Mouse (Mus musculus) embryonic fibroblast, embryonic 13.5 days (primary cell): ENCODE results near the gene Olfr1129.

Source experiments
- CTCF ChIP-seq: IDR thresholded peaks from 2 replicates; pipeline ENCODE4 v1.5.1; 2011; ENCODE audit warnings: mild to moderate bottlenecking, control low read depth, low read length, moderate library complexity, borderline replicate concordance; ENCODE audit not compliant: insufficient read depth
- POLR2A ChIP-seq: IDR thresholded peaks from 2 replicates; pipeline ENCODE4 v1.6.1; 2011; ENCODE audit warnings: low read depth, mild to moderate bottlenecking, control low read depth, low read length, moderate library complexity

DNA sequence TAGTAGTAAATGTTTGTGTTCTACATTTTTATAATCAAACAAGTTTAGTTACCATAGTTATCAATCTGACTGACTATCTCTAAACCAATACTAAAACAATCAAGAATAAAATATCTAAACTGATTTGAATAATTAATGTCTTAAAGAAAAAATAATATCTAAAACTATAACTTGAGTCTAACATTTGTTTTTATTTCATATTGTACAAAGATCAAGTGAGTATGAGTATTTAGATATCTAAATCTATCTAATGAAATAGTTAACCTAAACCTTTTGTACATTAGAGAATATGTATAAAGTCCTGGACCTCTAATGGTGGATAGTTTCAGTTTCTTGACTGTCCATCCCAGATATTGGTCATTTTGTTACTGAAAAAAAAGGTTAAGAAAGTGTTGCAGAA is 42.2 kb upstream of the Olfr1129 start, which contains the start of gene Olfr153:
- TF ChIP-seq CTCF (no peak), POLR2A (no peak)
